Comparison of ENCODE assay signal across 8 mouse cellular contexts in genomic region chr10:20347285-20348214, GRCm38 (mm10). TPM values are rescaled to one million over a fixed set of nuclear protein-coding genes. Genes with fewer than 3 reads are reported as not detected.
DNase-seq lines count a peak whose midpoint lies in the region; ATAC-seq and TF ChIP-seq lines count a peak whose summit lies in the region.

Gene Mtfr2, plus strand, starts transcription at chr10:20347770.

- no peak within 1 kb of the TSS for H3K27ac ChIP-seq in embryonic facial prominence, embryonic 13.5 days
- no peak within 1 kb of the TSS for H3K27ac ChIP-seq in kidney, adult 2 months (ENCODE audit: insufficient read depth, low read depth, low read length)
- H3K27ac ChIP-seq in limb, embryonic 12.5 days: peak within 1 kb of the TSS; percentile 66
- H3K27ac ChIP-seq in midbrain, embryonic 15.5 days: no peak within 1 kb of the TSS
- no peak within 1 kb of the TSS for H3K27ac ChIP-seq in spleen, adult 2 months (ENCODE audit: insufficient read depth, low read length)

- TF ChIP-seq CTCF in kidney, adult 2 months (conservative IDR thresholded peaks at IDR 0.05; ENCODE audit: insufficient read depth, insufficient read length, low read depth, low read length): no peak
- TF ChIP-seq CTCF in spleen, adult 2 months (IDR thresholded peaks at IDR 0.05; ENCODE audit: extremely low read depth, insufficient read depth, insufficient read length, insufficient replicate concordance): no peak

- TF ChIP-seq POLR2A in kidney, adult 2 months (IDR thresholded peaks at IDR 0.05; ENCODE audit: low read depth, low read length): no peak
- no peak for TF ChIP-seq POLR2A in spleen, adult 2 months (IDR thresholded peaks at IDR 0.05; ENCODE audit: low read depth, low read length)

- peak within 1 kb of the TSS; percentile 69 for H3K4me3 ChIP-seq in embryonic facial prominence, embryonic 13.5 days
- H3K4me3 ChIP-seq in kidney, adult 2 months (ENCODE audit: insufficient read depth, low read depth, low read length): peak within 1 kb of the TSS; percentile 65
- peak within 1 kb of the TSS; percentile 73 for H3K4me3 ChIP-seq in limb, embryonic 12.5 days (replicated peaks)
- peak within 1 kb of the TSS; percentile 51 for H3K4me3 ChIP-seq in midbrain, embryonic 15.5 days
- peak within 1 kb of the TSS; percentile 74 for H3K4me3 ChIP-seq in spleen, adult 2 months (ENCODE audit: extremely low read depth, insufficient read depth, insufficient read length)

- peak; percentile 89 for DNase-seq in 3134 (ENCODE audit: extremely low read depth, insufficient read length, low spot score)
- DNase-seq in adrenal gland, postnatal 36 days: peak; percentile 92 to 93
- peak; percentile 94 for DNase-seq in heart, adult 18-20 months
- DNase-seq in kidney, adult 2 months: peak; percentile 96
- DNase-seq in spleen, adult 2 months (ENCODE audit: low read depth in 1 of 2, low spot score in 2 of 2): peak; percentile 77 to 87

- no peaks in the 10 kb centered on the region for H3K27me3 ChIP-seq in embryonic facial prominence, embryonic 13.5 days
- H3K27me3 ChIP-seq in kidney, adult 2 months (replicated peaks; ENCODE audit: control insufficient read depth, insufficient read depth, low read length): no peaks in the 10 kb centered on the region
- H3K27me3 ChIP-seq in limb, embryonic 12.5 days: no peaks in the 10 kb centered on the region
- H3K27me3 ChIP-seq in midbrain, embryonic 15.5 days (replicated peaks): no peaks in the 10 kb centered on the region
- H3K27me3 ChIP-seq in spleen, adult 2 months (ENCODE audit: control insufficient read depth, insufficient read depth, low read length): no peaks in the 10 kb centered on the region

- H3K4me2 ChIP-seq in embryonic facial prominence, embryonic 13.5 days: peak within 1 kb of the TSS; percentile 85
- H3K4me2 ChIP-seq in limb, embryonic 12.5 days: peak within 1 kb of the TSS; percentile 81
- peak within 1 kb of the TSS; percentile 99 for H3K4me2 ChIP-seq in midbrain, embryonic 15.5 days

- H3K9me3 ChIP-seq in embryonic facial prominence, embryonic 13.5 days: no peaks in the 10 kb centered on the region
- H3K9me3 ChIP-seq in limb, embryonic 12.5 days: no peaks in the 10 kb centered on the region
- H3K9me3 ChIP-seq in midbrain, embryonic 15.5 days: no peaks in the 10 kb centered on the region

- peak; percentile 85 for ATAC-seq in embryonic facial prominence, embryonic 13.5 days (ENCODE audit: insufficient number of reproducible peaks, insufficient read depth, low FRiP score, low TSS enrichment, low read depth)
- ATAC-seq in limb, embryonic 12.5 days (ENCODE audit: insufficient number of reproducible peaks, insufficient read depth, low FRiP score, low TSS enrichment, low read depth): peak; percentile 85
- peak; percentile 96 for ATAC-seq in midbrain, embryonic 15.5 days (replicated peaks)

- WGBS in embryonic facial prominence, embryonic 13.5 days: 1% methylated on average over 58 of the region's 58 CpGs
- whole genome bisulfite sequencing in kidney, adult 2 months: 1% methylated on average over 58 of the region's 58 CpGs
- WGBS in limb, embryonic 12.5 days: 2% methylated on average over 58 of the region's 58 CpGs
- WGBS in midbrain, embryonic 15.5 days: 1% methylated on average over 58 of the region's 58 CpGs
- WGBS in spleen, adult 2 months: under 1% methylated on average over 58 of the region's 58 CpGs

- H3K4me1 ChIP-seq in embryonic facial prominence, embryonic 13.5 days: peaks cover 9% of the 10 kb centered on the region
- peaks cover 2% of the 10 kb centered on the region; the same call in 1 of the 2 replicates for H3K4me1 ChIP-seq in kidney, adult 2 months (ENCODE audit: control insufficient read depth, insufficient read depth, low read length)
- H3K4me1 ChIP-seq in limb, embryonic 12.5 days (replicated peaks): peaks cover 9% of the 10 kb centered on the region
- peaks cover 9% of the 10 kb centered on the region for H3K4me1 ChIP-seq in midbrain, embryonic 15.5 days
- H3K4me1 ChIP-seq in spleen, adult 2 months (ENCODE audit: control insufficient read depth, insufficient read depth, insufficient read length): peaks cover 2% of the 10 kb centered on the region; the same call in 1 of the 2 replicates

- peaks cover 33% of the 10 kb centered on the region for H3K36me3 ChIP-seq in embryonic facial prominence, embryonic 13.5 days
- peaks cover 3% of the 10 kb centered on the region for H3K36me3 ChIP-seq in kidney, adult 2 months (ENCODE audit: control insufficient read depth, insufficient read depth, low read length)
- peaks cover 33% of the 10 kb centered on the region for H3K36me3 ChIP-seq in limb, embryonic 12.5 days
- H3K36me3 ChIP-seq in midbrain, embryonic 15.5 days (replicated peaks): peaks cover 27% of the 10 kb centered on the region
- H3K36me3 ChIP-seq in spleen, adult 2 months (ENCODE audit: control insufficient read depth, insufficient read depth, low read length): peaks cover 9% of the 10 kb centered on the region

- peak within 1 kb of the TSS; percentile 75 for H3K9ac ChIP-seq in embryonic facial prominence, embryonic 13.5 days
- peak within 1 kb of the TSS; percentile 67 for H3K9ac ChIP-seq in limb, embryonic 12.5 days (replicated peaks)
- peak within 1 kb of the TSS; percentile 37 for H3K9ac ChIP-seq in midbrain, embryonic 15.5 days

RNA-seq across cellular contexts. Expression of gene Mtfr2, which starts in this region (rescaled TPM):
- 1 to 10 TPM in 1 of 2 experiments, under 1 TPM in 1; 0.66 to 1.4 TPM for total RNA-seq in adrenal gland, postnatal 36 days (2021)
- polyA plus RNA-seq in embryonic facial prominence, embryonic 13.5 days (2015; fragmentation: Nextera tagmentation; extraction: Ambion mirVana): 2.0 and 2.2 TPM in 2 replicates
- total RNA-seq in heart, adult 18-20 months (2021): under 1 TPM; 0.26 to 0.52 TPM
- 0.11 and 0.20 TPM in 2 replicates for polyA plus RNA-seq in kidney, adult 2 months (2012; rRNA removed)
- 2.2 and 2.3 TPM in 2 replicates for polyA plus RNA-seq in limb, embryonic 12.5 days (2016; fragmentation: Nextera tagmentation; extraction: Ambion mirVana)
- polyA plus RNA-seq in midbrain, embryonic 15.5 days (2015; fragmentation: Nextera tagmentation; extraction: Ambion mirVana): 0.38 and 0.50 TPM in 2 replicates
- 1.0 and 1.1 TPM in 2 replicates for polyA plus RNA-seq in spleen, adult 2 months (2012; rRNA removed)

Comparison
In these comparisons a context has a peak if more than half of its experiments do, and no peak if none do; other contexts are left out.
1. Peak in DNase-seq in heart, adult 18-20 months; RNA of the gene not detected or under 1 TPM.
2. Peak in DNase-seq and H3K4me3 ChIP-seq in kidney, adult 2 months; RNA of the gene not detected or under 1 TPM.
3. Peak in ATAC-seq, H3K4me3 ChIP-seq, H3K9ac ChIP-seq and H3K4me2 ChIP-seq in midbrain, embryonic 15.5 days; RNA of the gene not detected or under 1 TPM.